Mouse (Mus musculus) heart, embryonic 12.5 days (tissue): ENCODE measurements around the gene Pcbd1. TPM values are rescaled to one million over a fixed set of nuclear protein-coding genes. Genes with fewer than 3 reads are reported as not detected.

Experiments used
- ATAC-seq: fragments of 200-750 bp; cut with Nextera tagmentation; 2 replicates; pipeline ENCODE4 v1.8.0; 2017; ENCODE audit warnings: moderate TSS enrichment, moderate library complexity; ENCODE audit not compliant: insufficient number of reproducible peaks, low FRiP score
- H3K27ac ChIP-seq: fragments of 300-500 bp; sonication (generic); 2 replicates; pipeline ENCODE4 v1.5.1; 2016; ENCODE audit warnings: mild to moderate bottlenecking, moderate library complexity; ENCODE audit not compliant: poor library complexity, severe bottlenecking
- H3K27me3 ChIP-seq: fragments of 300-500 bp; sonication (generic); replicated peaks from 2 replicates; pipeline ENCODE4 v1.6.1; 2016; ENCODE audit warnings: mild to moderate bottlenecking, moderate library complexity
- H3K36me3 ChIP-seq: fragments of 300-500 bp; sonication (generic); 2 replicates; pipeline ENCODE4 v1.6.1; 2016; ENCODE audit warnings: mild to moderate bottlenecking, moderate library complexity
- H3K4me1 ChIP-seq: fragments of 300-500 bp; sonication (generic); replicated peaks from 2 replicates; pipeline ENCODE4 v1.6.1; 2016; ENCODE audit warnings: mild to moderate bottlenecking
- H3K4me2 ChIP-seq: fragments of 300-500 bp; sonication (generic); 2 replicates; pipeline ENCODE4 v1.6.1; 2016; ENCODE audit warnings: mild to moderate bottlenecking, moderate library complexity
- H3K4me3 ChIP-seq: fragments of 300-500 bp; sonication (generic); 2 replicates; pipeline ENCODE4 v1.5.1; 2016; ENCODE audit warnings: mild to moderate bottlenecking
- H3K9ac ChIP-seq: fragments of 300-500 bp; sonication (generic); 2 replicates; pipeline ENCODE4 v1.6.1; 2016; ENCODE audit warnings: mild to moderate bottlenecking, moderate library complexity
- H3K9me3 ChIP-seq: fragments of 300-500 bp; sonication (generic); replicated peaks from 2 replicates; pipeline ENCODE4 v1.6.1; 2016; ENCODE audit warnings: mild to moderate bottlenecking, moderate library complexity
- WGBS: fragments of 180-500 bp; shearing (Covaris S2); methylation state at CpG from one replicate; pipeline ENCODE4 v1.1.7; 2016; 5-methylcytosine and 5-hydroxymethylcytosine counted together
- polyA plus RNA-seq: library from polyadenylated mRNA; unstranded; fragments of >200 nt; fragmentation: Nextera tagmentation; extraction: Ambion mirVana; gene quantifications from 2 replicates; pipeline ENCODE4 v1.2.1, GENCODE M21; 2016

The Pcbd1 gene
- 68.6 and 69.1 TPM in 2 replicates for polyA plus RNA-seq

GRCm38 (mm10) chr10:61089170-61090142, at the start of gene Pcbd1:
Pcbd1 (plus strand) TSS chr10:61089331.
- Histone ChIP-seq H3K27me3 (no peaks in the 10 kb centered on the region), H3K4me2 (peak within 1 kb of the TSS; percentile 92), H3K27ac (peak within 1 kb of the TSS; percentile 69), H3K4me3 (peak within 1 kb of the TSS; percentile 54), H3K4me1 (peaks cover 29% of the 10 kb centered on the region), H3K9me3 (no peaks in the 10 kb centered on the region), H3K36me3 (peaks cover 9% of the 10 kb centered on the region), H3K9ac (peak within 1 kb of the TSS; percentile 84)
- peak; percentile 55 for ATAC-seq
- 9% methylated on average over 31 of the region's 33 CpGs for WGBS

- peaks cover 8% of the 10 kb centered on the region; the same call in 1 of the 2 replicates for H3K27me3 ChIP-seq
- 52% methylated on average over 12 of the region's 12 CpGs for WGBS
- no peak overlapping the region for H3K9ac ChIP-seq
- no peaks in the 10 kb centered on the region for H3K9me3 ChIP-seq
- no peak for ATAC-seq
- H3K27ac ChIP-seq = no peak overlapping the region
- H3K4me1 ChIP-seq = 0 out of 2 replicates have a peak, but pooled peaks cover 2% of the 10 kb centered on the region
- no peaks in the 10 kb centered on the region for H3K36me3 ChIP-seq
- no peak overlapping the region for H3K4me2 ChIP-seq
- no peak overlapping the region for H3K4me3 ChIP-seq
Measured at GRCm38 (mm10) chr10:61039657-61040056, 49.5 kb upstream of the Pcbd1 start.

GRCm38 (mm10) chr10:61045081-61045480, 44.0 kb upstream of the Pcbd1 start:
- Histone ChIP-seq H3K9me3 (no peaks in the 10 kb centered on the region; the same call in 1 of the 2 replicates), H3K4me1 (peaks cover 9% of the 10 kb centered on the region; the same call in 1 of the 2 replicates), H3K27ac (no peak overlapping the region), H3K9ac (no peak overlapping the region), H3K4me2 (no peak overlapping the region), H3K36me3 (no peaks in the 10 kb centered on the region), H3K4me3 (no peak overlapping the region), H3K27me3 (0 out of 2 replicates have a peak, but pooled peaks cover 1% of the 10 kb centered on the region)
- 16% methylated on average over 8 of the region's 8 CpGs for WGBS
- no peak for ATAC-seq

DNA sequence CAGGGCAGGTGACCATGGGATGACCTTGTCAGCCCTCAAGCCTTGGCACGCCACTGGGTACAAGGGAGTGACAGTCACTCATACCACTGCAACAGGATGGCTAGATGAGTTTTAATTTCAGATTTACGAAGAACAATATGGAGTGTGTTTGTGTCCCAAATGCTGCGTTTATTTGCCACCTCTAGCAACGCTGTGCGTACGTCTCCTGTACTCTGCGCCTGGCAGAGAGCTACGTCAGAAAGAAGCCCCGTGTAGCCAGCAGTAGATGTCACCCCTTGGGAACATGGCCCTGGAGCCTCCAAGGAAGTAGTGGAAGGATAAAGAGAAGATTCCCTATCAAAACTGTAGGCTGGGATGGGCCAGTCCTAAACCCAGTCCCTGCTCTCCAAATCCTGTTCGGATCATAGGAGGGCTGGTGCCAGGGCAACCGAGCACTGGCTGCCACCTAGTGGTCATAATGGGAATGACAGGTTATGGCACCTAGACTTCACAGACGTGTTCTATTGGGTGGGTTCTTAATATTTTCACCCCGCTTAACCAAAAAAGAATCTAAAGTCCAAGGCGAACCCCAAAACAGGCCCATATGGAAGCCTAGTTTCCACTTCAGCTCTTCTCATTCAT, 37.0 kb upstream of the Pcbd1 start:
- no peak overlapping the region for H3K4me2 ChIP-seq
- H3K27me3 ChIP-seq = peaks cover 21% of the 10 kb centered on the region
- no peak overlapping the region for H3K9ac ChIP-seq
- H3K9me3 ChIP-seq = peaks cover 10% of the 10 kb centered on the region
- WGBS = 58% methylated on average over 14 of the region's 14 CpGs
- 0 out of 2 replicates have a peak, but pooled peaks have one; percentile 30 for ATAC-seq
- H3K4me3 ChIP-seq = no peak overlapping the region
- no peaks in the 10 kb centered on the region for H3K36me3 ChIP-seq
- H3K4me1 ChIP-seq = no peaks in the 10 kb centered on the region
- H3K27ac ChIP-seq = no peak overlapping the region

- Histone ChIP-seq H3K27me3 (peaks cover 15% of the 10 kb centered on the region; the same call in 1 of the 2 replicates), H3K9me3 (peaks cover 11% of the 10 kb centered on the region), H3K27ac (no peak overlapping the region), H3K4me3 (no peak overlapping the region), H3K4me1 (peaks cover 11% of the 10 kb centered on the region), H3K4me2 (no peak overlapping the region), H3K9ac (no peak overlapping the region), H3K36me3 (no peaks in the 10 kb centered on the region)
- 91% methylated on average over 7 of the region's 7 CpGs for WGBS
- no peak for ATAC-seq
Measured at GRCm38 (mm10) chr10:61056661-61057060, 32.5 kb upstream of the Pcbd1 start.

- no peak overlapping the region for H3K27ac ChIP-seq
Measured at GRCm38 (mm10) chr10:61059101-61059500, 30.0 kb upstream of the Pcbd1 start.

GRCm38 (mm10) chr10:61059543-61060110, 29.5 kb upstream of the Pcbd1 start:
- H3K36me3 ChIP-seq = no peaks in the 10 kb centered on the region
- peaks cover under 1% of the 10 kb centered on the region; the same call in 1 of the 2 replicates for H3K27me3 ChIP-seq
- H3K9ac ChIP-seq = no peak overlapping the region
- peaks cover 13% of the 10 kb centered on the region for H3K4me1 ChIP-seq
- no peak for ATAC-seq
- WGBS = 31% methylated on average over 6 of the region's 6 CpGs
- no peak overlapping the region for H3K27ac ChIP-seq
- H3K9me3 ChIP-seq = peaks cover 11% of the 10 kb centered on the region
- no peak overlapping the region for H3K4me3 ChIP-seq
- no peak overlapping the region for H3K4me2 ChIP-seq

More at GRCm38 (mm10) chr10:61059101-61059500, 30.0 kb upstream of the Pcbd1 start:
- peaks cover 11% of the 10 kb centered on the region for H3K4me1 ChIP-seq
- no peak overlapping the region for H3K4me3 ChIP-seq
- H3K4me2 ChIP-seq = no peak overlapping the region
- no peak for ATAC-seq
- H3K27me3 ChIP-seq = peaks cover 6% of the 10 kb centered on the region; the same call in 1 of the 2 replicates
- H3K9ac ChIP-seq = no peak overlapping the region
- WGBS = 0% methylated on average over 1 of the region's 1 CpGs
- no peaks in the 10 kb centered on the region for H3K36me3 ChIP-seq
- H3K9me3 ChIP-seq = peaks cover 11% of the 10 kb centered on the region

DNA sequence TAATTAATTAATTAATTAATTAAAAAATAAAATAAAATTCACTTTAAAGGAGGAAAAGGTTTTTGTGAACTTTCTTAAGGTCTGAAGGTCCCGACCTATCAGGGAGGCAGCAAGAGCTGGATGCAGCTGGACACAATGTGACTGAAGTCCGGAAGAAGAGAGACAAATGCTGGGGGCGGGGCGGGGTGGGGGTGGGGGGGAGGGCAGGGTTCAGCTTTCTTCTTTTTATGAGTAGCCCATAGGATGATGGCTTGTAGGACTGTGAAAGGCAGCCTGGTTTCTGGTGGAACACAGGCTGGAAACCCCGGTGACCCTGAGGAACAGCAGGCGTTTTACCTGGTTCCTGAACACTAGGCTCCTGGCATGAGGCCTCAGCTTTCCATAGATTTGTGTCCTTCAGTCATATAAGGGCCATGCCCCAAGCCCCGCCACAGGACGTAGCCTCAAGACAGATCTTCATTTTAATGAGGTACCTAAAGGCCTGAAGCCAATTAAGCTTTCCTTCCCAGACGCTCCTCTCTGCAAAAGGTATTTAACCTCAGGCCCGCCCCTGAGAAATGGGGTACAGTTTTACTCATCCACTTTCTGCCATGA, 25.8 kb upstream of the Pcbd1 start:
- Histone ChIP-seq H3K9ac (no peak overlapping the region), H3K27ac (no peak overlapping the region), H3K4me3 (no peak overlapping the region), H3K4me1 (peaks cover 34% of the 10 kb centered on the region), H3K9me3 (no peaks in the 10 kb centered on the region), H3K27me3 (no peaks in the 10 kb centered on the region), H3K4me2 (no peak overlapping the region), H3K36me3 (no peaks in the 10 kb centered on the region)
- no peak for ATAC-seq
- 85% methylated on average over 10 of the region's 10 CpGs for WGBS

GRCm38 (mm10) chr10:61064635-61065034, 24.5 kb upstream of the Pcbd1 start:
- Histone ChIP-seq H3K4me2 (peak overlapping the region; percentile 31), H3K9ac (0 out of 2 replicates have a peak overlapping the region, but pooled peaks have one; percentile 3), H3K4me3 (peak overlapping the region; percentile 4; the same call in 1 of the 2 replicates), H3K27ac (no peak overlapping the region; the same call in 1 of the 2 replicates), H3K27me3 (no peaks in the 10 kb centered on the region), H3K4me1 (peaks cover 42% of the 10 kb centered on the region), H3K9me3 (no peaks in the 10 kb centered on the region), H3K36me3 (no peaks in the 10 kb centered on the region)
- 12% methylated on average over 8 of the region's 8 CpGs for WGBS
- ATAC-seq = no peak

- Histone ChIP-seq H3K27ac (no peak overlapping the region; the same call in 1 of the 2 replicates), H3K9ac (no peak overlapping the region), H3K4me3 (no peak overlapping the region), H3K9me3 (no peaks in the 10 kb centered on the region), H3K4me1 (peaks cover 36% of the 10 kb centered on the region), H3K27me3 (no peaks in the 10 kb centered on the region), H3K4me2 (peak overlapping the region; percentile 31), H3K36me3 (no peaks in the 10 kb centered on the region)
- 46% methylated on average over 13 of the region's 13 CpGs for WGBS
- peak; percentile 31; the same call in 1 of the 2 replicates for ATAC-seq
Measured at GRCm38 (mm10) chr10:61065287-61066005, 23.7 kb upstream of the Pcbd1 start.
